In genomic region chr7:36975475-36975874, GRCm38 (mm10) we compare ENCODE assay signal across 8 mouse cellular contexts.
DNase-seq lines count a peak whose midpoint lies in the region; ATAC-seq and TF ChIP-seq lines count a peak whose summit lies in the region.

No protein-coding gene starts in this region.

- no peak for ATAC-seq in embryonic facial prominence, embryonic 14.5 days (ENCODE audit: low read depth)
- no peak for ATAC-seq in megakaryocyte progenitor cell, adult 5-6 weeks (replicated peaks; ENCODE audit: poor library complexity)

- 21% methylated on average over 5 of the region's 5 CpGs for WGBS in embryonic facial prominence, embryonic 14.5 days

- peak; percentile 47 to 49 for DNase-seq in cerebellum, postnatal 10 days
- DNase-seq in cerebellum, adult 18-20 months: no peak
- no peak for DNase-seq in left cerebral cortex, adult 2 months (ENCODE audit: extremely low spot score in 1 of 2, low spot score in 2 of 2)
- no peak for DNase-seq in left cerebral cortex, postnatal 25 days (ENCODE audit: low spot score in 2 of 2)
- peak; percentile 34 for DNase-seq in embryonic facial prominence, embryonic 14.5 days (ENCODE audit: low spot score)
- peak; percentile 44 for DNase-seq in lung, postnatal 10 days
- DNase-seq in layer of hippocampus, postnatal 14 days (ENCODE audit: low spot score in 2 of 2): no peak

- peaks cover 4% of the 10 kb centered on the region for H3K4me1 ChIP-seq in embryonic facial prominence, embryonic 14.5 days (ENCODE audit: control insufficient read depth, insufficient read depth, low read length)

- no peak overlapping the region for H3K9ac ChIP-seq in embryonic facial prominence, embryonic 14.5 days (ENCODE audit: low read depth, low read length)

- no peaks in the 10 kb centered on the region for H3K27me3 ChIP-seq in embryonic facial prominence, embryonic 14.5 days (replicated peaks; ENCODE audit: control insufficient read depth, insufficient read depth, low read length)

- no peaks in the 10 kb centered on the region for H3K36me3 ChIP-seq in embryonic facial prominence, embryonic 14.5 days (ENCODE audit: control insufficient read depth, insufficient read depth, low read length)

- intact Hi-C loops in left cerebral cortex, adult 2 months (cut with DNase I): no loop called here
- intact Hi-C loops in left cerebral cortex, postnatal 25 days (cut with DNase I): no loop called here

- peak; percentile 39 for TF ChIP-seq CTCF in left cerebral cortex, adult 2 months (IDR thresholded peaks at IDR 0.05)

- peaks cover 3% of the 10 kb centered on the region; the same call in 1 of the 2 replicates for H3K9me3 ChIP-seq in embryonic facial prominence, embryonic 14.5 days (ENCODE audit: control insufficient read depth, low read length)

- H3K4me3 ChIP-seq in left cerebral cortex, adult 2 months: no peak overlapping the region
- no peak overlapping the region for H3K4me3 ChIP-seq in embryonic facial prominence, embryonic 14.5 days (ENCODE audit: low read depth, low read length)

- no peak overlapping the region for H3K4me2 ChIP-seq in embryonic facial prominence, embryonic 14.5 days (ENCODE audit: low read depth, low read length)

- H3K27ac ChIP-seq in left cerebral cortex, adult 2 months: no peak overlapping the region
- no peak overlapping the region for H3K27ac ChIP-seq in embryonic facial prominence, embryonic 14.5 days (replicated peaks; ENCODE audit: low read depth, low read length)

Comparison
In these comparisons a context has a peak if more than half of its experiments do, and no peak if none do; other contexts are left out.
1. DNase-seq: peak in cerebellum, postnatal 10 days (2 of 2), embryonic facial prominence, embryonic 14.5 days (single experiment) and lung, postnatal 10 days (single experiment); none in cerebellum, adult 18-20 months (0 of 2), left cerebral cortex, adult 2 months (0 of 2), left cerebral cortex, postnatal 25 days (0 of 2) and layer of hippocampus, postnatal 14 days (0 of 2).